Mouse (Mus musculus): ENCODE measurements around the gene Gadd45g.

GRCm38 (mm10) chr13:51857156-51857555 is 10.7 kb downstream of the Gadd45g start:
- TF ChIP-seq CTCF (IDR thresholded peaks at IDR 0.05; ENCODE audit: borderline replicate concordance, extremely low read depth, insufficient read depth, insufficient read length) (no peak), POLR2A (IDR thresholded peaks at IDR 0.05; ENCODE audit: borderline replicate concordance, extremely low read depth, insufficient read depth, insufficient read length, poor library complexity, severe bottlenecking) (no peak)

Measured in brain, embryonic 14.5 days (tissue).